Comparison of ENCODE assay signal across 14 mouse cellular contexts in genomic region chr16:94793041-94793440, GRCm38 (mm10).
"Had no signal": no experiment of that assay in that cellular context is flagged by ENCODE, and none has a peak within 500 bp of the region (broad histone marks: within the 10 kb centered on the region; RNA-seq: fewer than 3 reads in every experiment).

No protein-coding gene starts in this region.

- H3K9ac ChIP-seq: lung, embryonic 14.5 days; midbrain, embryonic 12.5 days; neural tube, embryonic 12.5 days; stomach, embryonic 15.5 days had no signal

- H3K4me3 ChIP-seq: midbrain, embryonic 10.5 days; midbrain, embryonic 12.5 days; neural tube, embryonic 12.5 days; stomach, embryonic 15.5 days had no signal

- H3K36me3 ChIP-seq: midbrain, embryonic 10.5 days; midbrain, embryonic 12.5 days; neural tube, embryonic 12.5 days; stomach, embryonic 15.5 days had no signal

- H3K4me1 ChIP-seq: midbrain, embryonic 12.5 days; neural tube, embryonic 12.5 days; stomach, embryonic 15.5 days had no signal

- H3K9me3 ChIP-seq: midbrain, embryonic 10.5 days; midbrain, embryonic 12.5 days; neural tube, embryonic 12.5 days; stomach, embryonic 15.5 days had no signal

- H3K27ac ChIP-seq: midbrain, embryonic 10.5 days; midbrain, embryonic 12.5 days; neural tube, embryonic 12.5 days; stomach, embryonic 15.5 days; stomach, postnatal 0 days had no signal

- H3K27me3 ChIP-seq: midbrain, embryonic 12.5 days; stomach, embryonic 15.5 days had no signal

- DNase-seq: lung, embryonic 14.5 days; lung, postnatal 10 days; lung, postnatal 4 days; midbrain, embryonic 14.5 days; right cerebral cortex, postnatal 14 days; thymus, adult 2 months; thymus, postnatal 25 days; thymus, postnatal 4 days had no signal

- ATAC-seq: midbrain, embryonic 16.5 days had no signal
